Mouse (Mus musculus) forebrain, postnatal 0 days (tissue): ENCODE measurements around the gene Hist2h3c1. TPM values are rescaled to one million over a fixed set of nuclear protein-coding genes. Genes with fewer than 3 reads are reported as not detected.

Experiments
- ATAC-seq: fragments of 200-750 bp; cut with Nextera tagmentation; 2 replicates; pipeline ENCODE4 v1.8.0; 2017; ENCODE audit warnings: mild to moderate bottlenecking, moderate library complexity
- DNase-seq: peaks from one replicate; pipeline ENCODE4 v3.0.0-alpha.2; 2015
- H3K27ac ChIP-seq: fragments of 300-500 bp; sonication (generic); 2 replicates; pipeline ENCODE4 v1.5.1; 2014; ENCODE audit warnings: low read depth, mild to moderate bottlenecking, antibody characterized with exemption, low read length, moderate library complexity, mixed read lengths
- H3K27me3 ChIP-seq: fragments of 300-500 bp; sonication (generic); 2 replicates; pipeline ENCODE4 v1.6.1; 2014; ENCODE audit warnings: mild to moderate bottlenecking, low read length, mixed read lengths; ENCODE audit not compliant: insufficient read depth
- H3K36me3 ChIP-seq: fragments of 300-500 bp; sonication (generic); 2 replicates; pipeline ENCODE4 v1.6.1; 2014; ENCODE audit warnings: mild to moderate bottlenecking, moderate library complexity; ENCODE audit not compliant: insufficient read depth
- H3K4me1 ChIP-seq: fragments of 300-500 bp; sonication (generic); 2 replicates; pipeline ENCODE4 v1.6.1; 2014; ENCODE audit warnings: antibody characterized with exemption; ENCODE audit not compliant: insufficient read depth
- H3K4me2 ChIP-seq: fragments of 300-500 bp; sonication (generic); 2 replicates; pipeline ENCODE4 v1.6.1; 2014; ENCODE audit warnings: low read depth, mild to moderate bottlenecking, moderate library complexity
- H3K4me3 ChIP-seq: fragments of 300-500 bp; sonication (generic); 2 replicates; pipeline ENCODE4 v1.5.1; 2014; ENCODE audit warnings: low read depth, low read length, mixed read lengths
- H3K9ac ChIP-seq: fragments of 300-500 bp; sonication (generic); 2 replicates; pipeline ENCODE4 v1.6.1; 2014; ENCODE audit warnings: mild to moderate bottlenecking
- H3K9me3 ChIP-seq: fragments of 300-500 bp; sonication (generic); 2 replicates; pipeline ENCODE4 v1.6.1; 2016; ENCODE audit warnings: low read length
- CTCF ChIP-seq: sonication (generic); IDR thresholded peaks from 2 replicates; pipeline ENCODE4 v1.5.1; 2016; ENCODE audit warnings: antibody characterized with exemption, control low read depth, low read depth
- WGBS: fragments of 180-500 bp; shearing (Covaris S2); extraction: QIAGEN DNeasy Blood & Tissue Kit; methylation state at CpG from one replicate; pipeline ENCODE4 v1.1.7; 2014; 5-methylcytosine and 5-hydroxymethylcytosine counted together
- polyA plus RNA-seq: library from polyadenylated mRNA; unstranded; fragments of >200 nt; fragmentation: Nextera tagmentation; extraction: Ambion mirVana; gene quantifications from 2 replicates; pipeline ENCODE4 v1.2.1, GENCODE M21; 2015
- total RNA-seq: library from RNA; depleted of rRNA; stranded (reverse); fragments of >200 nt; gene quantifications from 2 replicates; pipeline ENCODE4 v1.2.3, GENCODE M21; 2014

Gene Hist2h3c1
- total and polyA plus RNA-seq, 2 experiments from 2014 or later, result not detected

- H3K36me3 ChIP-seq, result no peaks in the 10 kb centered on the region
- 39% methylated on average over 4 of the region's 4 CpGs for WGBS
- H3K27me3 ChIP-seq, result no peaks in the 10 kb centered on the region
- no peak overlapping the region for H3K27ac ChIP-seq
- H3K4me3 ChIP-seq, result no peak overlapping the region
- ATAC-seq, result no peak
- H3K4me1 ChIP-seq, result 0 out of 2 replicates have a peak, but pooled peaks cover 9% of the 10 kb centered on the region
- H3K9ac ChIP-seq, result no peak overlapping the region
- no peaks in the 10 kb centered on the region for H3K9me3 ChIP-seq
- H3K4me2 ChIP-seq, result no peak overlapping the region
- no peak for TF ChIP-seq CTCF
- DNase-seq, result no peak
These were observed 2.5 kb downstream of the Hist2h3c1 start for GRCm38 (mm10) chr3:96249034-96249345.

GRCm38 (mm10) chr3:96250890-96251289 lies 4.4 kb downstream of the Hist2h3c1 start:
- H3K9me3 ChIP-seq, result no peaks in the 10 kb centered on the region
- no peak overlapping the region for H3K27ac ChIP-seq
- H3K27me3 ChIP-seq, result no peaks in the 10 kb centered on the region
- H3K36me3 ChIP-seq, result no peaks in the 10 kb centered on the region
- H3K4me3 ChIP-seq, result no peak overlapping the region
- DNase-seq (no peak), ATAC-seq (no peak)
- TF ChIP-seq CTCF, result no peak
- no peak overlapping the region for H3K4me2 ChIP-seq
- 74% methylated on average over 3 of the region's 3 CpGs for WGBS
- 0 out of 2 replicates have a peak, but pooled peaks cover 4% of the 10 kb centered on the region for H3K4me1 ChIP-seq
- no peak overlapping the region for H3K9ac ChIP-seq

DNA sequence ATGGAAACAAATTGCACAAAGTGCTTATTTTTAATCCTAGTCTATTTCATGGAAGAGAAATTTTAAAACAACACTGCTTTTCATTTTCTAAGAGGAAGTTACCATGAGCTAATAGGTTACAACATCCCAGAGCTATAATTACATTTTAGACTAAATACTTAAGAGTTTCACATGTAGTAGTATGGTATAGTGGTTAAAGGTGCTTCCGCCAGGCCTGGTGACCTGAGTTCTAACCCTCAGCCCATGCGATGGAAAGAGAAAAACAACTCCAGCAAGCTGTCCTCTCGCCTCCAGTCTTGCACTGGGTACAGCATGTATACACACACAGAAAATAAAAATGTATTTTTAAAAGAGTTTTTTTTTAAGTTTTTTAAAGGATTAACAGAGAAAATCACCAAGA lies 5.3 kb downstream of the Hist2h3c1 start:
- no peak overlapping the region for H3K9ac ChIP-seq
- no peak for TF ChIP-seq CTCF
- ATAC-seq (no peak), DNase-seq (no peak)
- no peak overlapping the region for H3K4me2 ChIP-seq
- 93% methylated on average over 3 of the region's 3 CpGs for WGBS
- H3K36me3 ChIP-seq, result no peaks in the 10 kb centered on the region
- H3K27me3 ChIP-seq, result no peaks in the 10 kb centered on the region
- H3K9me3 ChIP-seq, result no peaks in the 10 kb centered on the region
- 0 out of 2 replicates have a peak, but pooled peaks cover 4% of the 10 kb centered on the region for H3K4me1 ChIP-seq
- H3K27ac ChIP-seq, result no peak overlapping the region
- H3K4me3 ChIP-seq, result no peak overlapping the region

- ATAC-seq (peak; percentile 68), DNase-seq (peak; percentile 48)
- Histone ChIP-seq H3K9me3 (no peaks in the 10 kb centered on the region), H3K9ac (no peak overlapping the region), H3K36me3 (no peaks in the 10 kb centered on the region), H3K4me3 (no peak overlapping the region), H3K4me1 (no peaks in the 10 kb centered on the region), H3K4me2 (no peak overlapping the region), H3K27me3 (no peaks in the 10 kb centered on the region), H3K27ac (no peak overlapping the region)
- no peak for TF ChIP-seq CTCF
- 55% methylated on average over 10 of the region's 10 CpGs for WGBS
These were observed 8.3 kb downstream of the Hist2h3c1 start for GRCm38 (mm10) chr3:96254683-96255355.

- WGBS, result 83% methylated on average over 5 of the region's 5 CpGs
- Histone ChIP-seq H3K27ac (no peak overlapping the region), H3K4me1 (no peaks in the 10 kb centered on the region), H3K4me3 (no peak overlapping the region), H3K36me3 (no peaks in the 10 kb centered on the region), H3K9me3 (no peaks in the 10 kb centered on the region), H3K9ac (no peak overlapping the region), H3K4me2 (no peak overlapping the region), H3K27me3 (no peaks in the 10 kb centered on the region)
- no peak for TF ChIP-seq CTCF
- no peak for DNase-seq
- no peak for ATAC-seq
These were observed 9.6 kb downstream of the Hist2h3c1 start for GRCm38 (mm10) chr3:96255926-96256593.

GRCm38 (mm10) chr3:96257190-96257589 lies 10.7 kb downstream of the Hist2h3c1 start:
- WGBS, result 81% methylated on average over 3 of the region's 3 CpGs
- H3K4me2 ChIP-seq, result no peak overlapping the region
- no peaks in the 10 kb centered on the region for H3K27me3 ChIP-seq
- no peak overlapping the region for H3K4me3 ChIP-seq
- peaks cover 10% of the 10 kb centered on the region for H3K4me1 ChIP-seq
- no peak overlapping the region for H3K9ac ChIP-seq
- H3K27ac ChIP-seq, result no peak overlapping the region
- no peak for DNase-seq
- ATAC-seq, result no peak
- TF ChIP-seq CTCF, result no peak
- H3K9me3 ChIP-seq, result no peaks in the 10 kb centered on the region
- no peaks in the 10 kb centered on the region for H3K36me3 ChIP-seq

DNA sequence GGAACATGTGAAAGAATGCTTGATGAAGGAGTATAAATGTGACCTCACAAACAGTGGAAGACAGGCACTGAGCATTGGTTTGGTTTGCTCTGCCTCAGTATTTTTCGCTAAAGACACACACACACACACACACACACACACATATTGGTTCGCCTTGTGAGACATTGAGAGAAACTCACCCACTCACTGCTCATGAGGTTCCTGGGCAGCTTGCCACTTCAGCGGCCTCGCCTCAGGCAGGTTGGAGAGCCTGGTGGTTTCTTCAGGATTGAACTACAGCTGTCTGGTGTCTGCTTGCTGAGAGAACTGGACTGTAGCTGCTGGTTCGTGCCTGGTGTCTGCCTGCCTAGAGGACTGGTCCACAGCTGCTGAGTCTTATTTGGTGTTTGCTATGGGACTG lies 13.7 kb downstream of the Hist2h3c1 start:
- Histone ChIP-seq H3K36me3 (no peaks in the 10 kb centered on the region), H3K9ac (no peak overlapping the region), H3K4me1 (peaks cover 12% of the 10 kb centered on the region), H3K9me3 (no peaks in the 10 kb centered on the region), H3K27ac (no peak overlapping the region), H3K4me2 (no peak overlapping the region), H3K27me3 (no peaks in the 10 kb centered on the region), H3K4me3 (no peak overlapping the region)
- DNase-seq (no peak), ATAC-seq (no peak)
- no peak for TF ChIP-seq CTCF
- WGBS, result 90% methylated on average over 5 of the region's 5 CpGs
